Mouse (Mus musculus): ENCODE measurements at regions not wholly inside any gene's neighbourhood (a gene's known extent, or its start where the extent isn't known, plus 50 kb on each side); places are given as distances from the start of the nearest gene placed in this dataset.

GRCm38 (mm10) chr9:61694206-61694605 lies 220.1 kb downstream of the Rplp1 start:
- TF ChIP-seq EP300 (IDR thresholded peaks at IDR 0.05; ENCODE audit: low read depth) (no peak), CTCF (IDR thresholded peaks at IDR 0.05; ENCODE audit: low read depth) (no peak)
- Histone ChIP-seq H3K27me3 (ENCODE audit: control insufficient read depth, insufficient read depth, low read length) (peaks cover 69% of the 10 kb centered on the region), H3K27ac (ENCODE audit: low read depth) (no peak overlapping the region), H3K36me3 (replicated peaks; ENCODE audit: control insufficient read depth, insufficient read depth, low read length) (no peaks in the 10 kb centered on the region), H3K9me3 (replicated peaks; ENCODE audit: control insufficient read depth, low read length) (no peaks in the 10 kb centered on the region), H3K9ac (replicated peaks; ENCODE audit: low read depth, low read length) (no peak overlapping the region), H3K4me2 (ENCODE audit: low read depth, low read length) (no peak overlapping the region), H3K4me1 (ENCODE audit: control insufficient read depth, insufficient read depth) (peaks cover 4% of the 10 kb centered on the region; the same call in 1 of the 2 replicates), H3K4me3 (ENCODE audit: low read depth, low read length) (no peak overlapping the region)
- no peak for ATAC-seq (ENCODE audit: insufficient read depth, low read depth)
- no peak for DNase-seq (ENCODE audit: low spot score)
- 74% methylated on average over 10 of the region's 10 CpGs for WGBS

- Histone ChIP-seq H3K27ac (ENCODE audit: low read depth) (no peak overlapping the region), H3K4me1 (ENCODE audit: control insufficient read depth, insufficient read depth) (peaks cover 4% of the 10 kb centered on the region; the same call in 1 of the 2 replicates), H3K9ac (replicated peaks; ENCODE audit: low read depth, low read length) (no peak overlapping the region), H3K36me3 (replicated peaks; ENCODE audit: control insufficient read depth, insufficient read depth, low read length) (no peaks in the 10 kb centered on the region), H3K27me3 (ENCODE audit: control insufficient read depth, insufficient read depth, low read length) (peaks cover 49% of the 10 kb centered on the region), H3K9me3 (replicated peaks; ENCODE audit: control insufficient read depth, low read length) (no peaks in the 10 kb centered on the region), H3K4me3 (ENCODE audit: low read depth, low read length) (no peak overlapping the region), H3K4me2 (ENCODE audit: low read depth, low read length) (no peak overlapping the region)
- WGBS, result 76% methylated on average over 3 of the region's 3 CpGs
- TF ChIP-seq EP300 (IDR thresholded peaks at IDR 0.05; ENCODE audit: low read depth), result no peak
- TF ChIP-seq CTCF (IDR thresholded peaks at IDR 0.05; ENCODE audit: low read depth), result no peak
- ATAC-seq (ENCODE audit: insufficient read depth, low read depth) (no peak), DNase-seq (ENCODE audit: low spot score) (no peak)
Observed at GRCm38 (mm10) chr9:61690786-61691185, 223.6 kb downstream of the Rplp1 start.

DNA sequence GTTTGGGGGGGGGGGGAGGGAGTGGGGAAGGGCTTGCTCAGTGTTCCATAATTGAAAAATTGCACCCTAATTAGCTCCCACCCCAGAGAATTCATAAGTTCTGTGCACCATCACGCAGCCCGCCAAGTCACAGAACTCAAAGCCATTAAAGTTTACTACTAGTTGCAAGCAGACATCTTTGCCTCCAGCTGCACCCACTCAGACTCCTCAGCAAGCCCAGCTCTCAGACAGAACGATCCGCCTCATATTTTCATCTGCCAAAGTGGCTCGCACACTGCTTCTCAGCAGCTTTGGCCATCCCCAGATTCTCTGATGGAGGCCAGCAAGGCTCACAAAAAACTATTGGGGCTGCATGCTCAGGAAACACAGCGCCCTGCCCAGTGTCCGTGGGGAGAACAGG lies 224.4 kb downstream of the Rplp1 start:
- no peak for DNase-seq (ENCODE audit: low spot score)

GRCm38 (mm10) chr9:61689516-61689915 lies 224.8 kb downstream of the Rplp1 start:
- TF ChIP-seq EP300 (IDR thresholded peaks at IDR 0.05; ENCODE audit: low read depth), result no peak
- TF ChIP-seq CTCF (IDR thresholded peaks at IDR 0.05; ENCODE audit: low read depth), result no peak
- no peak overlapping the region for H3K9ac ChIP-seq (replicated peaks; ENCODE audit: low read depth, low read length)
- no peak for ATAC-seq (ENCODE audit: insufficient read depth, low read depth)
- no peak overlapping the region for H3K27ac ChIP-seq (ENCODE audit: low read depth)
- no peaks in the 10 kb centered on the region for H3K4me1 ChIP-seq (ENCODE audit: control insufficient read depth, insufficient read depth)
- H3K36me3 ChIP-seq (replicated peaks; ENCODE audit: control insufficient read depth, insufficient read depth, low read length), result no peaks in the 10 kb centered on the region
- no peak overlapping the region for H3K4me3 ChIP-seq (ENCODE audit: low read depth, low read length)
- no peak for DNase-seq (ENCODE audit: low spot score)
- no peak overlapping the region for H3K4me2 ChIP-seq (ENCODE audit: low read depth, low read length)
- 39% methylated on average over 5 of the region's 5 CpGs for WGBS
- H3K27me3 ChIP-seq (ENCODE audit: control insufficient read depth, insufficient read depth, low read length), result peaks cover 40% of the 10 kb centered on the region
- H3K9me3 ChIP-seq (replicated peaks; ENCODE audit: control insufficient read depth, low read length), result no peaks in the 10 kb centered on the region

More for the DNA sequence above, 224.4 kb downstream of the Rplp1 start:
- WGBS, result 79% methylated on average over 7 of the region's 7 CpGs
- no peaks in the 10 kb centered on the region for H3K36me3 ChIP-seq (replicated peaks; ENCODE audit: control insufficient read depth, insufficient read depth, low read length)
- no peak overlapping the region for H3K4me2 ChIP-seq (ENCODE audit: low read depth, low read length)
- H3K27ac ChIP-seq (ENCODE audit: low read depth), result no peak overlapping the region
- no peak overlapping the region for H3K9ac ChIP-seq (replicated peaks; ENCODE audit: low read depth, low read length)
- H3K4me3 ChIP-seq (ENCODE audit: low read depth, low read length), result no peak overlapping the region
- H3K9me3 ChIP-seq (replicated peaks; ENCODE audit: control insufficient read depth, low read length), result no peaks in the 10 kb centered on the region
- H3K27me3 ChIP-seq (ENCODE audit: control insufficient read depth, insufficient read depth, low read length), result peaks cover 41% of the 10 kb centered on the region
- TF ChIP-seq EP300 (IDR thresholded peaks at IDR 0.05; ENCODE audit: low read depth) (no peak), CTCF (IDR thresholded peaks at IDR 0.05; ENCODE audit: low read depth) (no peak)
- no peak for ATAC-seq (ENCODE audit: insufficient read depth, low read depth)
- H3K4me1 ChIP-seq (ENCODE audit: control insufficient read depth, insufficient read depth), result no peaks in the 10 kb centered on the region

DNA sequence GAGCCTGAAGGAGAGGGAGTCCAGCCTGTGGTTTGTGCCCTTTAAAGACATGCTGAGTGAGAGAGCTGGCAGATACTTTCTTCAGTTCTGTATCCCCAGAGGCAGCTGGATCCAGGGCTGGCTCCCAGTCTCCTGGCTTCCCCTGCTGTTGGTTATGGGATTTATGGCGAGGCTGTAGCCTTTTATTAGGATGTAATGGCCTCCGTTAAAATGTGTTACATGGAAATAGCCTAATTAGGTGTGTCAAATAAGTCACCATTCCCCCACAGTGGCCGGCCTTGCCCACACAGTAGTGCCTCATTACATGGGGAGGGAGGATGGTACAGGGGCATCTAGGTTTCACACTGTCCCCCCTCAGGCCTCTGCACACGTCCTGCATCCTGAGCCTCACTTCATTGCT lies 230.8 kb downstream of the Rplp1 start:
- DNase-seq (ENCODE audit: low spot score) (no peak), ATAC-seq (ENCODE audit: insufficient read depth, low read depth) (no peak)
- Histone ChIP-seq H3K36me3 (replicated peaks; ENCODE audit: control insufficient read depth, insufficient read depth, low read length) (no peaks in the 10 kb centered on the region), H3K27ac (ENCODE audit: low read depth) (no peak overlapping the region), H3K9ac (replicated peaks; ENCODE audit: low read depth, low read length) (no peak overlapping the region), H3K4me3 (ENCODE audit: low read depth, low read length) (no peak overlapping the region), H3K27me3 (ENCODE audit: control insufficient read depth, insufficient read depth, low read length) (peaks cover 24% of the 10 kb centered on the region; the same call in 1 of the 2 replicates), H3K4me2 (ENCODE audit: low read depth, low read length) (no peak overlapping the region), H3K4me1 (ENCODE audit: control insufficient read depth, insufficient read depth) (no peaks in the 10 kb centered on the region), H3K9me3 (replicated peaks; ENCODE audit: control insufficient read depth, low read length) (no peaks in the 10 kb centered on the region)
- TF ChIP-seq CTCF (IDR thresholded peaks at IDR 0.05; ENCODE audit: low read depth) (no peak), EP300 (IDR thresholded peaks at IDR 0.05; ENCODE audit: low read depth) (no peak)
- WGBS, result 72% methylated on average over 4 of the region's 4 CpGs

GRCm38 (mm10) chr9:61682744-61683259 lies 231.5 kb downstream of the Rplp1 start:
- H3K4me3 ChIP-seq (ENCODE audit: low read depth, low read length), result no peak overlapping the region
- H3K4me2 ChIP-seq (ENCODE audit: low read depth, low read length), result no peak overlapping the region
- H3K27ac ChIP-seq (ENCODE audit: low read depth), result no peak overlapping the region
- H3K9me3 ChIP-seq (replicated peaks; ENCODE audit: control insufficient read depth, low read length), result no peaks in the 10 kb centered on the region
- H3K9ac ChIP-seq (replicated peaks; ENCODE audit: low read depth, low read length), result no peak overlapping the region
- no peak for TF ChIP-seq EP300 (IDR thresholded peaks at IDR 0.05; ENCODE audit: low read depth)
- TF ChIP-seq CTCF (IDR thresholded peaks at IDR 0.05; ENCODE audit: low read depth), result no peak
- no peak for DNase-seq (ENCODE audit: low spot score)
- ATAC-seq (ENCODE audit: insufficient read depth, low read depth), result no peak
- WGBS, result 78% methylated on average over 5 of the region's 5 CpGs
- H3K27me3 ChIP-seq (ENCODE audit: control insufficient read depth, insufficient read depth, low read length), result peaks cover 24% of the 10 kb centered on the region; the same call in 1 of the 2 replicates
- H3K36me3 ChIP-seq (replicated peaks; ENCODE audit: control insufficient read depth, insufficient read depth, low read length), result no peaks in the 10 kb centered on the region
- no peaks in the 10 kb centered on the region for H3K4me1 ChIP-seq (ENCODE audit: control insufficient read depth, insufficient read depth)
